ENCODE assay signal across 21 mouse cellular contexts in the genomic region with DNA sequence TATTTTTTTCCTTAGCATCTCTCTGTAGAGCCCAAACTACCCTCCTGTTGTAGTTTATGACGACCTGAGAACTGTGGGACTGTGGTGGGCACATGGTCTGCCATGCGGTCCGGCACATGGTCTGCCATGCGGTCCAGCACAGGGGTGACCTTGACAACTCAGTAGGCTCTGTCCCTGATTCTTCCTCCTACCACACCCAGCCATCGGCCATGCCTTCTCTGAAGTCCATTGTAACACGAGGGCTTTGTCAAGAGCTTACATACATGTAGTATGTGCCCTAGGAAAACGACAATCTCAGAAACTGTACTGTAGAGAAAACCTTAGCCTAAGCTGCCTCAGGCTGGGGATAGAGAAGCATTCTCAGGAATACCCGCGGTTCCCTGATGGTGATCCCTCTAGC. TPM values are rescaled to one million over a fixed set of nuclear protein-coding genes. Genes with fewer than 3 reads are reported as not detected.
A peak's percentile ranks its signal among the peaks of the same experiment; 100 is the strongest.
DNase-seq lines count a peak whose midpoint lies in the region; ATAC-seq and TF ChIP-seq lines count a peak whose summit lies in the region.
"Had no signal": no experiment of that assay in that cellular context is flagged by ENCODE, and none has a peak within 500 bp of the region (broad histone marks: within the 10 kb centered on the region; RNA-seq: fewer than 3 reads in every experiment).

No protein-coding gene starts in this region.

- no peak overlapping the region for H3K9ac ChIP-seq in heart, embryonic 13.5 days
- peak overlapping the region; percentile 5; the same call in 1 of the 2 replicates for H3K9ac ChIP-seq in liver, embryonic 11.5 days (ENCODE audit: low read depth, low read length)
- H3K9ac ChIP-seq in liver, postnatal 0 days (replicated peaks) = no peak overlapping the region
- H3K9ac ChIP-seq in liver, embryonic 13.5 days = no peak overlapping the region
- no peak overlapping the region for H3K9ac ChIP-seq in kidney, embryonic 15.5 days
- H3K9ac ChIP-seq: embryonic facial prominence, embryonic 12.5 days; forebrain, embryonic 15.5 days; hindbrain, embryonic 14.5 days; intestine, embryonic 15.5 days had no signal

- H3K36me3 ChIP-seq in heart, embryonic 13.5 days = peaks cover 53% of the 10 kb centered on the region
- H3K36me3 ChIP-seq in liver, embryonic 11.5 days (ENCODE audit: control insufficient read depth, insufficient read depth, low read length) = peaks cover 21% of the 10 kb centered on the region
- H3K36me3 ChIP-seq in liver, postnatal 0 days (replicated peaks; ENCODE audit: insufficient read depth, low read length) = peaks cover 24% of the 10 kb centered on the region
- peaks cover 83% of the 10 kb centered on the region for H3K36me3 ChIP-seq in liver, embryonic 13.5 days
- H3K36me3 ChIP-seq in kidney, embryonic 15.5 days = peaks cover 80% of the 10 kb centered on the region
- H3K36me3 ChIP-seq: forebrain, embryonic 15.5 days had no signal

- no peak for ATAC-seq in heart, embryonic 13.5 days (ENCODE audit: extremely low read depth, insufficient number of reproducible peaks, low FRiP score, low TSS enrichment)
- no peak for ATAC-seq in liver, embryonic 11.5 days (replicated peaks; ENCODE audit: low FRiP score)
- no peak for ATAC-seq in liver, postnatal 0 days
- ATAC-seq in liver, embryonic 13.5 days (ENCODE audit: low read depth) = no peak
- no peak for ATAC-seq in kidney, embryonic 15.5 days (replicated peaks; ENCODE audit: low FRiP score)
- ATAC-seq: CD4-positive, CD25-positive, alpha-beta regulatory T cell, adult 4 months; forebrain, embryonic 15.5 days had no signal

- peak overlapping the region; percentile 53 for H3K27ac ChIP-seq in heart, embryonic 13.5 days (replicated peaks)
- no peak overlapping the region for H3K27ac ChIP-seq in liver, embryonic 11.5 days (ENCODE audit: low read depth, low read length)
- no peak overlapping the region for H3K27ac ChIP-seq in liver, postnatal 0 days (ENCODE audit: low read depth)
- peak overlapping the region; percentile 71 for H3K27ac ChIP-seq in liver, embryonic 13.5 days
- H3K27ac ChIP-seq in kidney, embryonic 15.5 days = no peak overlapping the region
- H3K27ac ChIP-seq: embryonic facial prominence, embryonic 12.5 days; forebrain, embryonic 15.5 days; hindbrain, embryonic 14.5 days; intestine, embryonic 15.5 days had no signal

- no peaks in the 10 kb centered on the region for H3K9me3 ChIP-seq in heart, embryonic 13.5 days
- H3K9me3 ChIP-seq in liver, embryonic 11.5 days (ENCODE audit: control insufficient read depth, low read length) = no peaks in the 10 kb centered on the region
- H3K9me3 ChIP-seq in liver, postnatal 0 days (ENCODE audit: low read length) = no peaks in the 10 kb centered on the region
- no peaks in the 10 kb centered on the region for H3K9me3 ChIP-seq in liver, embryonic 13.5 days (replicated peaks)
- H3K9me3 ChIP-seq in kidney, embryonic 15.5 days (replicated peaks) = no peaks in the 10 kb centered on the region
- H3K9me3 ChIP-seq: embryonic facial prominence, embryonic 12.5 days; forebrain, embryonic 15.5 days; G1E; hindbrain, embryonic 10.5 days; intestine, embryonic 15.5 days had no signal

- peaks cover 22% of the 10 kb centered on the region for H3K4me1 ChIP-seq in heart, embryonic 13.5 days
- 0 out of 2 replicates have a peak, but pooled peaks cover 4% of the 10 kb centered on the region for H3K4me1 ChIP-seq in liver, embryonic 11.5 days (replicated peaks; ENCODE audit: control insufficient read depth, insufficient read depth, low read length)
- H3K4me1 ChIP-seq in liver, postnatal 0 days (ENCODE audit: insufficient read depth) = peaks cover 4% of the 10 kb centered on the region; the same call in 1 of the 2 replicates
- H3K4me1 ChIP-seq in liver, embryonic 13.5 days (replicated peaks) = peaks cover 22% of the 10 kb centered on the region
- 0 out of 2 replicates have a peak, but pooled peaks cover 5% of the 10 kb centered on the region for H3K4me1 ChIP-seq in kidney, embryonic 15.5 days
- H3K4me1 ChIP-seq: embryonic facial prominence, embryonic 12.5 days; intestine, embryonic 15.5 days had no signal

- peak; percentile 90 for DNase-seq in heart, adult 11 months
- DNase-seq in heart, adult 9 months (ENCODE audit: low spot score in 2 of 2) = no peak
- no peak for DNase-seq in heart, adult 18-20 months
- DNase-seq in liver, embryonic 11.5 days (ENCODE audit: low spot score) = no peak
- DNase-seq in liver, postnatal 0 days = no peak
- DNase-seq in liver, embryonic 13.5 days = no peak
- DNase-seq: adrenal gland, postnatal 10 days; B cell, adult 2 months; cerebellum, adult 11-12 months; cerebellum, adult 9-10 months; cerebellum, postnatal 25 days; gastrocnemius, postnatal 10 days had no signal

- no peaks in the 10 kb centered on the region for H3K27me3 ChIP-seq in heart, embryonic 13.5 days (replicated peaks)
- H3K27me3 ChIP-seq in liver, embryonic 11.5 days (replicated peaks; ENCODE audit: control insufficient read depth, insufficient read depth, low read length) = no peaks in the 10 kb centered on the region
- H3K27me3 ChIP-seq in liver, postnatal 0 days (ENCODE audit: insufficient read depth, low read length) = no peaks in the 10 kb centered on the region
- H3K27me3 ChIP-seq in liver, embryonic 13.5 days = no peaks in the 10 kb centered on the region
- H3K27me3 ChIP-seq in kidney, embryonic 15.5 days = no peaks in the 10 kb centered on the region
- H3K27me3 ChIP-seq: embryonic facial prominence, embryonic 12.5 days; forebrain, embryonic 15.5 days; intestine, embryonic 15.5 days had no signal

- H3K4me3 ChIP-seq in heart, embryonic 13.5 days = no peak overlapping the region
- H3K4me3 ChIP-seq in liver, embryonic 11.5 days (ENCODE audit: low read depth, low read length) = no peak overlapping the region
- no peak overlapping the region for H3K4me3 ChIP-seq in liver, postnatal 0 days (ENCODE audit: low read depth, low read length)
- H3K4me3 ChIP-seq in liver, embryonic 13.5 days (replicated peaks) = no peak overlapping the region
- H3K4me3 ChIP-seq in kidney, embryonic 15.5 days (replicated peaks) = no peak overlapping the region
- H3K4me3 ChIP-seq: embryonic facial prominence, embryonic 12.5 days; forebrain, embryonic 15.5 days; hindbrain, embryonic 10.5 days; intestine, embryonic 15.5 days had no signal

- TF ChIP-seq CTCF in liver, postnatal 0 days (IDR thresholded peaks at IDR 0.05; ENCODE audit: low read depth) = no peak

- H3K4me2 ChIP-seq in heart, embryonic 13.5 days = no peak overlapping the region
- H3K4me2 ChIP-seq in liver, embryonic 11.5 days = no peak overlapping the region
- H3K4me2 ChIP-seq in liver, postnatal 0 days (ENCODE audit: low read depth, low read length) = no peak overlapping the region
- H3K4me2 ChIP-seq in liver, embryonic 13.5 days = no peak overlapping the region
- no peak overlapping the region for H3K4me2 ChIP-seq in kidney, embryonic 15.5 days
- H3K4me2 ChIP-seq: embryonic facial prominence, embryonic 12.5 days; forebrain, embryonic 15.5 days; hindbrain, embryonic 14.5 days; intestine, embryonic 15.5 days had no signal

- no peak for TF ChIP-seq EP300 in liver, postnatal 0 days (IDR thresholded peaks at IDR 0.05; ENCODE audit: low read depth)

- WGBS in heart, embryonic 13.5 days = 84% methylated on average over 9 of the region's 9 CpGs
- WGBS in liver, embryonic 11.5 days = 88% methylated on average over 9 of the region's 9 CpGs
- 87% methylated on average over 9 of the region's 9 CpGs for WGBS in liver, postnatal 0 days (ENCODE audit: insufficient replicate concordance)
- WGBS in liver, embryonic 13.5 days (ENCODE audit: insufficient replicate concordance) = 89% methylated on average over 9 of the region's 9 CpGs
- WGBS in kidney, embryonic 15.5 days = 93% methylated on average over 9 of the region's 9 CpGs

RNA-seq across cellular contexts. Expression of a gene that starts 10.6 kb away (rescaled TPM):
- 31.7 and 35.0 TPM in 2 replicates for polyA plus RNA-seq in heart, embryonic 13.5 days (2015; fragmentation: Nextera tagmentation; extraction: Ambion mirVana)
- total RNA-seq in heart, adult 18-20 months (2021) = 10 to 100 TPM; 12.3 to 15.6 TPM
- polyA plus RNA-seq in liver, embryonic 11.5 days (2014; fragmentation: Nextera tagmentation; extraction: Ambion mirVana) = 44.3 and 47.4 TPM in 2 replicates
- 32.0 and 33.2 TPM in 2 replicates for polyA plus RNA-seq in liver, postnatal 0 days (2015; fragmentation: Nextera tagmentation; extraction: Ambion mirVana)
- 56.5 and 56.9 TPM in 2 replicates for polyA plus RNA-seq in liver, embryonic 13.5 days (2015; fragmentation: Nextera tagmentation; extraction: Ambion mirVana)
- polyA plus RNA-seq in kidney, embryonic 15.5 days (2015; fragmentation: Nextera tagmentation; extraction: Ambion mirVana) = 22.2 and 30.9 TPM in 2 replicates

RNA-seq across cellular contexts. Expression of a gene that starts 14.7 kb away (rescaled TPM):
- polyA plus RNA-seq in heart, embryonic 13.5 days (2015; fragmentation: Nextera tagmentation; extraction: Ambion mirVana) = 11.9 and 12.4 TPM in 2 replicates
- total RNA-seq in heart, adult 18-20 months (2021) = 1 to 10 TPM in 1 of 2 experiments, under 1 TPM in 1; 0.35 to 1.0 TPM
- 30.4 and 32.9 TPM in 2 replicates for polyA plus RNA-seq in liver, embryonic 11.5 days (2014; fragmentation: Nextera tagmentation; extraction: Ambion mirVana)
- 5.4 and 6.5 TPM in 2 replicates for polyA plus RNA-seq in liver, postnatal 0 days (2015; fragmentation: Nextera tagmentation; extraction: Ambion mirVana)
- polyA plus RNA-seq in liver, embryonic 13.5 days (2015; fragmentation: Nextera tagmentation; extraction: Ambion mirVana) = 17.3 and 18.9 TPM in 2 replicates
- 21.8 and 25.0 TPM in 2 replicates for polyA plus RNA-seq in kidney, embryonic 15.5 days (2015; fragmentation: Nextera tagmentation; extraction: Ambion mirVana)

RNA-seq across cellular contexts. Expression of a gene that starts 18.2 kb away (rescaled TPM):
- polyA plus RNA-seq in heart, embryonic 13.5 days (2015; fragmentation: Nextera tagmentation; extraction: Ambion mirVana) = 3.8 and 4.6 TPM in 2 replicates
- under 1 TPM in 1 of 2 experiments, not detected in 1; 0.37 TPM for total RNA-seq in heart, adult 18-20 months (2021)
- polyA plus RNA-seq in liver, embryonic 11.5 days (2014; fragmentation: Nextera tagmentation; extraction: Ambion mirVana) = 2.0 TPM in 2 replicates
- polyA plus RNA-seq in liver, postnatal 0 days (2015; fragmentation: Nextera tagmentation; extraction: Ambion mirVana) = 0.12 and 0.31 TPM in 2 replicates
- 0.53 and 0.56 TPM in 2 replicates for polyA plus RNA-seq in liver, embryonic 13.5 days (2015; fragmentation: Nextera tagmentation; extraction: Ambion mirVana)
- 4.5 and 6.2 TPM in 2 replicates for polyA plus RNA-seq in kidney, embryonic 15.5 days (2015; fragmentation: Nextera tagmentation; extraction: Ambion mirVana)
- polyA plus RNA-seq: CD4-positive, CD25-positive, alpha-beta regulatory T cell, adult 4 months had no signal

RNA-seq across cellular contexts. Expression of a gene that starts 21.0 kb away (rescaled TPM):
- 50.6 and 52.7 TPM in 2 replicates for polyA plus RNA-seq in heart, embryonic 13.5 days (2015; fragmentation: Nextera tagmentation; extraction: Ambion mirVana)
- 1 to 10 TPM; 6.1 to 8.4 TPM for total RNA-seq in heart, adult 18-20 months (2021)
- 74.8 and 76.2 TPM in 2 replicates for polyA plus RNA-seq in liver, embryonic 11.5 days (2014; fragmentation: Nextera tagmentation; extraction: Ambion mirVana)
- polyA plus RNA-seq in liver, postnatal 0 days (2015; fragmentation: Nextera tagmentation; extraction: Ambion mirVana) = 28.5 and 30.6 TPM in 2 replicates
- polyA plus RNA-seq in liver, embryonic 13.5 days (2015; fragmentation: Nextera tagmentation; extraction: Ambion mirVana) = 55.7 and 60.5 TPM in 2 replicates
- polyA plus RNA-seq in kidney, embryonic 15.5 days (2015; fragmentation: Nextera tagmentation; extraction: Ambion mirVana) = 61.7 and 70.4 TPM in 2 replicates

RNA-seq across cellular contexts. Expression of a gene that starts 27.6 kb away (rescaled TPM):
- 7.6 and 7.7 TPM in 2 replicates for polyA plus RNA-seq in heart, embryonic 13.5 days (2015; fragmentation: Nextera tagmentation; extraction: Ambion mirVana)
- 1 to 10 TPM in 1 of 2 experiments, not detected in 1; 2.7 TPM for total RNA-seq in heart, adult 18-20 months (2021)
- polyA plus RNA-seq in liver, embryonic 11.5 days (2014; fragmentation: Nextera tagmentation; extraction: Ambion mirVana) = 5.1 and 5.6 TPM in 2 replicates
- 0.75 and 1.1 TPM in 2 replicates for polyA plus RNA-seq in liver, postnatal 0 days (2015; fragmentation: Nextera tagmentation; extraction: Ambion mirVana)
- polyA plus RNA-seq in liver, embryonic 13.5 days (2015; fragmentation: Nextera tagmentation; extraction: Ambion mirVana) = 1.1 and 1.2 TPM in 2 replicates
- 6.9 and 12.6 TPM in 2 replicates for polyA plus RNA-seq in kidney, embryonic 15.5 days (2015; fragmentation: Nextera tagmentation; extraction: Ambion mirVana)

Comparison
In these comparisons a context has a peak if more than half of its experiments do, and no peak if none do; other contexts are left out.
1. H3K27ac ChIP-seq: peak in heart, embryonic 13.5 days (single experiment) and liver, embryonic 13.5 days (single experiment); none in liver, embryonic 11.5 days (single experiment), liver, postnatal 0 days (single experiment) and kidney, embryonic 15.5 days (single experiment).